Mouse (Mus musculus): ENCODE measurements at regions not wholly inside any gene's neighbourhood (a gene's known extent, or its start where the extent isn't known, plus 50 kb on each side); places are given as distances from the start of the nearest gene placed in this dataset.

DNA sequence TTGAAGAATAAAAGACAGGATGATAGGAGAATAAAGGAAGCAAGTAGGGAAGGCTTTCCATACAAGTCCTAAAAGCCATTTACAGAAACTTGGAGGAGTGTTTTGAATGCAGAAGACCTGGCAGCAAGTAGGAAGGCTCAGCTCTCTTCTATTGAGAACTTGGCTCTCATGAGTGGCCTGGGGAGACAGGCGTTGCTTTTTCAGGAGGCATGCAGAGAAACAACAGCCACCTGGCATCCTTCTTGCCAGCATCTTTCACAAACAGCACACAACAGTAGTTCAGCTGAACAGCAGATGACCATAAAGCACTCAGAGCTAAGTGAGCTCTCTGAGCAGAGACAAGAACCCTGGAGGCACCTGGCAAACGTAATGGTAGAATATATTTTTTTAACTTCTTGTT is 83.8 kb upstream of the Stmnd1 start:
- no peak for TF ChIP-seq CTCF (IDR thresholded peaks at IDR 0.05; ENCODE audit: control insufficient read depth, insufficient read depth, insufficient read length)
- no peak for TF ChIP-seq MYOD1 (IDR thresholded peaks at IDR 0.05; ENCODE audit: control insufficient read depth, insufficient read length, low read depth)
- no peak for TF ChIP-seq USF1 (IDR thresholded peaks at IDR 0.05; ENCODE audit: low read depth)
- TF ChIP-seq MYOG (IDR thresholded peaks at IDR 0.05; ENCODE audit: control insufficient read depth, extremely low read depth, insufficient read length): no peak
- TF ChIP-seq CEBPB (IDR thresholded peaks at IDR 0.05; ENCODE audit: low read depth): no peak
- TF ChIP-seq FOSL1 (IDR thresholded peaks at IDR 0.05; ENCODE audit: insufficient read depth, low read length, poor library complexity, severe bottlenecking): no peak

All from C2C12 (cell line).